Mouse (Mus musculus): ENCODE measurements around the gene Tfpt.

GRCm38 (mm10) chr7:3590550-3590949 is 39.2 kb downstream of the Tfpt start:
- TF ChIP-seq CTCF (IDR thresholded peaks at IDR 0.05; ENCODE audit: low read depth, low read length) (no peak), POLR2A (IDR thresholded peaks at IDR 0.05; ENCODE audit: extremely low read depth, insufficient read depth, low read length) (no peak)

All from liver, adult 2 months (tissue).